Mouse (Mus musculus) C2C12 (cell line): ENCODE data around the gene Atp8b5.

Experiments used
- CTCF ChIP-seq: IDR thresholded peaks from one replicate; pipeline ENCODE4 v1.5.1; 2011; ENCODE audit not compliant: control insufficient read depth, insufficient read depth, insufficient read length
- MAX ChIP-seq: IDR thresholded peaks from one replicate; pipeline ENCODE4 v1.6.1; 2011; ENCODE audit warnings: mild to moderate bottlenecking, control low read depth
- MYOD1 ChIP-seq: IDR thresholded peaks from one replicate; pipeline ENCODE4 v1.6.1; 2011; ENCODE audit warnings: low read depth; ENCODE audit not compliant: control insufficient read depth, insufficient read length
- MYOG ChIP-seq: IDR thresholded peaks from one replicate; pipeline ENCODE4 v1.6.1; 2011; ENCODE audit not compliant: control insufficient read depth, insufficient read length; ENCODE audit errors: extremely low read depth
- USF1 ChIP-seq: IDR thresholded peaks from one replicate; pipeline ENCODE4 v1.6.1; 2011; ENCODE audit warnings: low read depth, mild to moderate bottlenecking, control low read depth, moderate library complexity

GRCm38 (mm10) chr4:43267323-43267658 is 332 bp downstream of the Atp8b5 start:
- TF ChIP-seq CTCF (no peak), MAX (no peak), USF1 (no peak), MYOG (no peak), MYOD1 (no peak)
